Mouse (Mus musculus) bone marrow macrophage, adult 2 months (primary cell): ENCODE measurements around the gene Dmwd. TPM values are rescaled to one million over a fixed set of nuclear protein-coding genes. Genes with fewer than 3 reads are reported as not detected.

Source experiments
- H3K27ac ChIP-seq: 2 replicates; pipeline ENCODE4 v1.5.1; 2012; ENCODE audit warnings: low read depth, low read length; ENCODE audit not compliant: insufficient read depth
- H3K4me1 ChIP-seq: 2 replicates; pipeline ENCODE4 v1.6.1; 2012; ENCODE audit warnings: low read length; ENCODE audit not compliant: control insufficient read depth, insufficient read depth
- H3K4me3 ChIP-seq: 2 replicates; pipeline ENCODE4 v1.5.1; 2012; ENCODE audit warnings: mild to moderate bottlenecking, low read length, moderate library complexity; ENCODE audit not compliant: insufficient read depth
- CTCF ChIP-seq: IDR thresholded peaks from 2 replicates; pipeline ENCODE4 v1.5.1; 2012; ENCODE audit warnings: low read depth, mild to moderate bottlenecking, low read length, moderate library complexity
- POLR2A ChIP-seq: IDR thresholded peaks from 2 replicates; pipeline ENCODE4 v1.6.1; 2012; ENCODE audit warnings: mild to moderate bottlenecking, low read depth, low read length, borderline replicate concordance
- polyA plus RNA-seq: library from polyadenylated mRNA; stranded (reverse); fragments of >200 nt; gene quantifications from 2 replicates; pipeline ENCODE4 v1.2.4, GENCODE M21; 2012; ENCODE audit not compliant: missing spikeins, insufficient read depth, insufficient read length

Gene Dmwd
- polyA plus RNA-seq, 1 experiment: 1.7 TPM

DNA sequence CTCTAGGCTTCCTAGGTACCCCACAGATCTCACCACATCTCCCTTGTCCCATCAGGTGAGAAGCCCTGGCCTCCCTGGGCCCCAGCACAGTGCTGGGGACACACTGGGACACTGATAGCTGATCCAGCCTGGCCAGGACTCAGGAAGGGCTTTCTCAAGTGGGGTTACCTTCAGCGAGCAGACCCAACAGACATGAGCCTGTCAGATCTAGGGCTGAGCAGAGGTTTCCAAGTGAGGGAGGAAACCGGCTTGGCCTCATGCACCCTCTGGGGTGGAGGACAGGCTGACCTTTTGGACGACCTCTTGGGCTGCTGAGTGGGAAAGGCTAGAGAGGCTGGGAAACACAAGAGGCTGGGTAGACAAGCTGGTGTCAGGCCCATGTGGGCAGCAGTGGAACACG, 24.9 kb upstream of the Dmwd start:
- no peak overlapping the region for H3K4me3 ChIP-seq
- H3K27ac ChIP-seq: no peak overlapping the region
- TF ChIP-seq CTCF (no peak), POLR2A (no peak)
- no peaks in the 10 kb centered on the region for H3K4me1 ChIP-seq

DNA sequence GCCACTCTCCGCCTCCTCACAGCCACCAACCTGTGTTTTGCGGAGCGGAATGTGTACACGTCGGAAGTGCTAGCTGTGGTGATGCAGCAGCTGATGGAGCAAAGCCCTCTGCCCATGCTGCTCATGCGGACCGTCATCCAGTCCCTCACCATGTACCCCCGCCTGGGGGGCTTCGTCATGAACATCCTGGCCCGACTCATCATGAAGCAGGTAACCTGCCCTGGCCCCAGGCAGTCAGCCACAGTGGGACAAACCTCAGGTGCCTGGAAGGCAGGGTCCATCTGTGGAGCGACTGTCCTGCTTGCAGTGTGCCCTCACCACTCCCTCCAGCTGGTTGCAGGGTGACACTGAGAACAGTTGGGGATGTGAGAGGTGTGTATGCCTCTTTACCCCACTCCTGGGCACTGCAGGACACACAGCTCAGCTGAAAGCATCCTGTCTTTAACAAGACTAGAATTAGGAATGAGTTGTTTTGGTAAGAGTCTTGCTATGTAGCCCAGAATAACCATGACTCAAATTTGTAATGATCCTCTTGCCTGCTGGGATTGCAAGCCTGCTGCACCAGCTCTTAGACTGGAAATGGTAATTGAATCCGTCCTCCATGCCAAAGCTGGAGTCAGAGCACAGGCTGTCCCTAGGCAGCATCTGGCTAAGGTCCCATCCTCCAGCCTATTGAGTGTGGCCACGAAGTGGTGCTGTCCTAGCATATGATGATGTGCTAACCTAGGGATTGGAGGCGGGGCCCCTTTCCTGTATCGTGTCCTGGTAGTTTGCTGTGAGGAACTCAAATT, 23.5 kb upstream of the Dmwd start:
- H3K27ac ChIP-seq: no peak overlapping the region
- H3K4me3 ChIP-seq: no peak overlapping the region
- no peak for TF ChIP-seq POLR2A
- no peak for TF ChIP-seq CTCF
- H3K4me1 ChIP-seq: no peaks in the 10 kb centered on the region

DNA sequence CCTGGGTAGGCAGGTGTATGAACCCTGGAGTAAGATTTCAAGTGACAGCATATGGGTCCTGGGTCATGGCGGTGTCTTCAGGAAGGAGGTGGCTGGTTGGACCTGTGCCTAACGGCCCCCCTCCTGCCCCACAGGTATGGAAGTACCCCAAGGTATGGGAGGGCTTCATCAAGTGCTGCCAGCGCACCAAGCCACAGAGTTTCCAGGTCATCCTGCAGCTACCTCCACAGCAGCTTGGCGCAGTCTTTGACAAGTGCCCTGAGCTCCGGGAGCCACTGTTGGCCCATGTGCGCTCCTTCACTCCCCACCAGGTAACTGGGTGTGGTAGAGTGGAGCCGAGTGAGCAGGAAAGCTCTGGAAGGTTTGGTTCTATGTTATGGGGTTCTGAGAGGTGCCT, 22.9 kb upstream of the Dmwd start:
- Histone ChIP-seq H3K4me1 (no peaks in the 10 kb centered on the region), H3K27ac (no peak overlapping the region), H3K4me3 (no peak overlapping the region)
- TF ChIP-seq CTCF (no peak), POLR2A (no peak)

DNA sequence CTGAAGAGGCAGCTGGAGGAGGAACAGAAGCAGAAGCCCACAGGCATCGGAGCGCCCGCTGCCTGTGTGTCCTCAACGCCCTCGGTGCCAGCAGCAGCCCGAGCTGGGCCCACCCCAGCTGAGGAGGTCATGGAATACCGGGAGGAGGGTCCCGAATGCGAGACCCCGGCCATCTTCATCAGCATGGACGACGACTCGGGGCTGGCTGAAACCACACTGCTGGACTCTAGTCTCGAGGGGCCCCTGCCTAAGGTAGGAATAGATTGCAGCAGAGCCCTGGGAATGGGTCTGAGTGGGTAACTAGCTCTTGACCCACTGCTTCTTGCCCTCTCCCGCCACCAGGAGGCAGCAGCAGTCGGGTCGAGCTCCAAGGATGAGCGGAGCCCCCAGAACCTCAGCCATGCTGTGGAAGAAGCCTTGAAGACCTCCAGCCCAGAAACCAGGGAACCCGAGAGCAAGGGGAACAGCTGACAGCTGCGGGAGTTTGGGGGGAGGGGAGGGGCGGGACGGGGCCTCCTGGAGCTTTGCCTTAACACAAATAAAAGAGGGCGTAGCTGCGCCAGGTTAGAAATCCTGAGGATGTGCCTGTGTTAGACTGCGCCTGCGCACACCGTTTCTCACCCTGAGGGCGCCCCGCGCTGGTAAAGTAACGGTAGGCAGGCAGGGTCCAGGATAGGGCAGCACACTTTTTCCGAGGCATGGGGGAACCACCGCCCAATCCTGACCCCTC, 21.8 kb upstream of the Dmwd start, which contains the start of gene Rsph6a:
Gene Rsph6a, plus strand, starts transcription at position 644 of the 730 bp plus-strand sequence.
- Histone ChIP-seq H3K4me3 (no peak within 1 kb of the TSS), H3K4me1 (no peaks in the 10 kb centered on the region), H3K27ac (no peak within 1 kb of the TSS)
- TF ChIP-seq POLR2A (no peak), CTCF (peak; percentile 20; the same call in 1 of the 2 replicates)

DNA sequence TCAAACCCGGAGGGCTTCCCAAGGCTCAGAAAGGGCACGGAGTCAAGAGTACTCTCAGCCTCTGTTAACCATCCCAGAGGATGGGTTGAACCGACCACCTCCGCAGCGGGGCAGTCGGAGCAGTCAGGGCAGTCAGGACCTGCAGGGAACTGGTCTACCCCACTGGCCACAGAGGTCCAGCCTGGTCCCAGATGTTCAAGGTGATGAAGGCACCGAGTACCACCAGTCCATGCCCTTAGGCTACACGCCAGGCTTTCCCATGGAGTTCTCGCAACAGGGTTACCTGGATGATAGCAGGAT, 21.3 kb upstream of the Dmwd start:
- H3K4me1 ChIP-seq: no peaks in the 10 kb centered on the region
- TF ChIP-seq POLR2A (no peak), CTCF (no peak)
- no peak overlapping the region for H3K27ac ChIP-seq
- H3K4me3 ChIP-seq: no peak overlapping the region

- TF ChIP-seq CTCF: no peak
- no peak for TF ChIP-seq POLR2A
- H3K4me3 ChIP-seq: no peak overlapping the region
- H3K27ac ChIP-seq: no peak overlapping the region
- H3K4me1 ChIP-seq: no peaks in the 10 kb centered on the region
Measured at GRCm38 (mm10) chr7:19055108-19055507, 20.9 kb upstream of the Dmwd start.

DNA sequence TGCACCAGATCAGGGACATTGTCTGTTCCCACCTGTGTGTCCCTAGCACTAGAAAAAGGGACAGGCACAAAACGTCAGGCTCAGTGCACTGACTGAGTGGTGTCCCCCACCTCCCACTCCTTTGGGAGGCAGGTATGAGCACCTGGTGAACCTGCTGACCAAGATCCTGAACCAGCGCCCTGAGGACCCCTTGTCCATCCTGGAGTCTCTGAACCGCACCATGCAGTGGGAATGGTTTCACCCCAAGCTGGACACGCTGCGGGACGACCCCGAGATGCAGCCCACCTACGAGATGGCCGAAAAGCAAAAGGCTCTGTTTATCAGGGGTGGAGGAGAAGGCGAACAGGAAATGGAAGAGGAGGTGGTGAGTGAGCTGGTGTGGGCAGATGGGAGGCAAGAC, 18.6 kb upstream of the Dmwd start:
- no peak overlapping the region for H3K4me3 ChIP-seq
- TF ChIP-seq CTCF (no peak), POLR2A (no peak)
- no peak overlapping the region for H3K27ac ChIP-seq
- H3K4me1 ChIP-seq: no peaks in the 10 kb centered on the region

DNA sequence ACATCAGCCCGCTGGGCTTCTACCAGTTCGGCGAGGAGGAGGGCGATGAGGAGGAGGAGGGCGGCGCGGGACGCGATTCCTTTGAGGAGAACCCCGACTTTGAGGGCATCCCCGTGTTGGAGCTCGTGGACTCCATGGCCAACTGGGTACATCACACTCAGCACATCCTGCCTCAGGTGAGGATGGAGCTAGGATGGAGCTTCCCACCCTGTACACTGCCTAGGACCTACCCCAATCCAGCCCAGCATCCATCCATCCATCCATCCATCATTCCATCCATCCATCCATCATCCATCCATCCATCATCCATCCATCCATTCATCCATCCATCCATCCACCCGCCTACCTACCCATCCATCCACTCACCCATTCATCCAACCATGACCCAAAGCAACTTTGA, 10.1 kb upstream of the Dmwd start:
- no peak for TF ChIP-seq POLR2A
- TF ChIP-seq CTCF: no peak
- H3K4me3 ChIP-seq: no peak overlapping the region

DNA sequence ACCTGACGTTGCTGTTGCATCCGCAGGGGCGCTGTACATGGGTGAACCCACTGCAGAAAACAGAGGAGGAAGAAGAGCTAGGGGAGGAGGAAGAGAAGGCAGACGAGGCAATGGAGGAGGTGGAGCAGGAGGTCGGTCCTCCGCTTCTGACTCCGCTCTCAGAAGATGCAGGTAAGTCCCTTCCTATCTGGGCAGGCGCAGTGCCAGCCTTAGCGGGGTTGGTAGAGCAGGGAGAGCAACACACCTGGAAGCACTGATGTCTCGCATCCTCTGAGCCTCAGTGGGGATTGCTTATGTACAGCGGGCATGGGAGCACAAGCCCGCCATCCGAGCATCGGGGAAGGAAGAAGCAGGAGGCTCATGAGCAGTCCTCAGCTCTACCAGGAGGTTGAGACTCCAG, 9.0 kb upstream of the Dmwd start:
- Histone ChIP-seq H3K27ac (no peak overlapping the region), H3K4me1 (no peaks in the 10 kb centered on the region), H3K4me3 (no peak overlapping the region)
- no peak for TF ChIP-seq POLR2A
- TF ChIP-seq CTCF: no peak

More for the DNA sequence above, 10.1 kb upstream of the Dmwd start:
- Histone ChIP-seq H3K27ac (no peak overlapping the region), H3K4me1 (no peaks in the 10 kb centered on the region)

- H3K4me1 ChIP-seq: no peaks in the 10 kb centered on the region
- TF ChIP-seq POLR2A (no peak), CTCF (no peak)
- no peak overlapping the region for H3K4me3 ChIP-seq
- H3K27ac ChIP-seq: no peak overlapping the region
Measured at GRCm38 (mm10) chr7:19067935-19068334, 8.1 kb upstream of the Dmwd start.

GRCm38 (mm10) chr7:19068707-19069106, 7.3 kb upstream of the Dmwd start:
- H3K4me1 ChIP-seq: no peaks in the 10 kb centered on the region
- TF ChIP-seq POLR2A (no peak), CTCF (no peak)
- H3K27ac ChIP-seq: no peak overlapping the region
- no peak overlapping the region for H3K4me3 ChIP-seq
